Mouse (Mus musculus): Measurements from ENCODE around the gene Dnm3.

DNA sequence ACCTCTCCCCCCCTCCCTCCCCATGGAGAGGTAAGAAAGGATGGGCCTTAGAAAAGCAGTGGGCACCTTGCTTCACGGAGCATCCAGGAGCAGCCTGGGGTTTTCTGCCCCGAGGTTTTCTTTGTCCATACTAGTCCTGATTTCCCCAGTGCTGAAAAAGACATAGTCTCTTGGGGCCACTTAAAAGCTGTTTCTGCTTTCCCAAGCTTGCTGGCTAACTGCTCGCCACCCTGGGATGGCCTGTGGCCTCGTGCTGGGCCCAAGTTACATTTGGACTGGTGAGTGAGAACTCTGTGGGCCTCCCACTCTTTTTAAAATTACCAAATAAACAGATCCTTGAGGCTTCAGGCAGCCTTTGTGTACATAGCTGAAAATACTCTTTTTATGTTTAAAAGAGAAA, 500.5 kb downstream of the Dnm3 start:
- no peak for TF ChIP-seq CTCF (conservative IDR thresholded peaks at IDR 0.05; ENCODE audit: insufficient read depth, insufficient read length, low read depth, low read length)
- TF ChIP-seq POLR2A (IDR thresholded peaks at IDR 0.05; ENCODE audit: low read depth, low read length): no peak

Measured in kidney, adult 2 months (tissue).